Mouse (Mus musculus): ENCODE data around the gene BC052040. TPM values are rescaled to one million over a fixed set of nuclear protein-coding genes. Genes with fewer than 3 reads are reported as not detected.

The BC052040 gene
- polyA plus RNA-seq, 1 experiment from 2014 or later = 9.8 TPM

- Histone ChIP-seq H3K4me3 (no peak overlapping the region), H3K9me3 (replicated peaks) (no peaks in the 10 kb centered on the region), H3K27me3 (replicated peaks) (no peaks in the 10 kb centered on the region), H3K9ac (no peak overlapping the region), H3K36me3 (no peaks in the 10 kb centered on the region; the same call in 1 of the 2 replicates), H3K27ac (no peak overlapping the region), H3K4me2 (no peak overlapping the region), H3K4me1 (no peaks in the 10 kb centered on the region)
- 63% methylated on average over 5 of the region's 5 CpGs for WGBS (ENCODE audit: insufficient replicate concordance)
- ATAC-seq = no peak
Observed at GRCm38 (mm10) chr2:115780546-115781011, 199.1 kb downstream of the BC052040 start.

GRCm38 (mm10) chr2:115785687-115786086, 204.2 kb downstream of the BC052040 start:
- no peaks in the 10 kb centered on the region for H3K36me3 ChIP-seq
- no peaks in the 10 kb centered on the region for H3K9me3 ChIP-seq (replicated peaks)
- H3K9ac ChIP-seq = no peak overlapping the region
- H3K27ac ChIP-seq = no peak overlapping the region
- no peak overlapping the region for H3K4me3 ChIP-seq
- no peaks in the 10 kb centered on the region for H3K4me1 ChIP-seq
- no peak for ATAC-seq
- WGBS (ENCODE audit: insufficient replicate concordance) = 42% methylated on average over 6 of the region's 6 CpGs
- H3K27me3 ChIP-seq (replicated peaks) = no peaks in the 10 kb centered on the region
- H3K4me2 ChIP-seq = no peak overlapping the region

- no peak overlapping the region for H3K9ac ChIP-seq
- no peak for ATAC-seq
- 56% methylated on average over 6 of the region's 6 CpGs for WGBS (ENCODE audit: insufficient replicate concordance)
Observed at GRCm38 (mm10) chr2:115798839-115799238, 217.3 kb downstream of the BC052040 start.

GRCm38 (mm10) chr2:115808376-115808775, 226.9 kb downstream of the BC052040 start:
- Histone ChIP-seq H3K27ac (no peak overlapping the region), H3K4me3 (no peak overlapping the region), H3K9me3 (replicated peaks) (no peaks in the 10 kb centered on the region), H3K9ac (no peak overlapping the region), H3K36me3 (no peaks in the 10 kb centered on the region), H3K4me1 (no peaks in the 10 kb centered on the region), H3K4me2 (no peak overlapping the region), H3K27me3 (replicated peaks) (no peaks in the 10 kb centered on the region)
- WGBS (ENCODE audit: insufficient replicate concordance) = 47% methylated on average over 4 of the region's 4 CpGs
- ATAC-seq = no peak

More at GRCm38 (mm10) chr2:115798839-115799238, 217.3 kb downstream of the BC052040 start:
- H3K4me1 ChIP-seq = no peaks in the 10 kb centered on the region
- no peak overlapping the region for H3K27ac ChIP-seq
- no peak overlapping the region for H3K4me2 ChIP-seq
- H3K9me3 ChIP-seq (replicated peaks) = no peaks in the 10 kb centered on the region
- no peaks in the 10 kb centered on the region for H3K27me3 ChIP-seq (replicated peaks)
- H3K36me3 ChIP-seq = no peaks in the 10 kb centered on the region
- no peak overlapping the region for H3K4me3 ChIP-seq

- Histone ChIP-seq H3K4me2 (no peak overlapping the region), H3K9me3 (replicated peaks) (no peaks in the 10 kb centered on the region)
- 28% methylated on average over 11 of the region's 11 CpGs for WGBS (ENCODE audit: insufficient replicate concordance)
Observed at GRCm38 (mm10) chr2:115813316-115813715, 231.8 kb downstream of the BC052040 start.

GRCm38 (mm10) chr2:115813721-115814120, 232.2 kb downstream of the BC052040 start:
- no peaks in the 10 kb centered on the region for H3K9me3 ChIP-seq (replicated peaks)
- no peak overlapping the region for H3K4me2 ChIP-seq
- 56% methylated on average over 6 of the region's 6 CpGs for WGBS (ENCODE audit: insufficient replicate concordance)
- no peak overlapping the region for H3K4me3 ChIP-seq
- no peak for ATAC-seq
- H3K36me3 ChIP-seq = no peaks in the 10 kb centered on the region
- no peaks in the 10 kb centered on the region for H3K27me3 ChIP-seq (replicated peaks)
- no peak overlapping the region for H3K9ac ChIP-seq
- no peaks in the 10 kb centered on the region for H3K4me1 ChIP-seq
- no peak overlapping the region for H3K27ac ChIP-seq

More at GRCm38 (mm10) chr2:115813316-115813715, 231.8 kb downstream of the BC052040 start:
- H3K27me3 ChIP-seq (replicated peaks) = no peaks in the 10 kb centered on the region
- H3K27ac ChIP-seq = no peak overlapping the region
- no peak overlapping the region for H3K4me3 ChIP-seq
- H3K36me3 ChIP-seq = no peaks in the 10 kb centered on the region
- ATAC-seq = no peak
- H3K9ac ChIP-seq = no peak overlapping the region
- H3K4me1 ChIP-seq = no peaks in the 10 kb centered on the region

- ATAC-seq = no peak
- Histone ChIP-seq H3K27me3 (replicated peaks) (no peaks in the 10 kb centered on the region), H3K9ac (no peak overlapping the region), H3K27ac (no peak overlapping the region), H3K4me3 (no peak overlapping the region), H3K4me1 (no peaks in the 10 kb centered on the region), H3K9me3 (replicated peaks) (no peaks in the 10 kb centered on the region), H3K36me3 (no peaks in the 10 kb centered on the region), H3K4me2 (no peak overlapping the region)
- WGBS (ENCODE audit: insufficient replicate concordance) = 76% methylated on average over 6 of the region's 6 CpGs
Observed at GRCm38 (mm10) chr2:115817959-115818358, 236.4 kb downstream of the BC052040 start.

GRCm38 (mm10) chr2:115822361-115822760, 240.8 kb downstream of the BC052040 start:
- H3K27me3 ChIP-seq (replicated peaks) = no peaks in the 10 kb centered on the region
- H3K27ac ChIP-seq = no peak overlapping the region
- no peaks in the 10 kb centered on the region for H3K36me3 ChIP-seq
- no peaks in the 10 kb centered on the region for H3K9me3 ChIP-seq (replicated peaks)
- no peak overlapping the region for H3K4me2 ChIP-seq
- no peaks in the 10 kb centered on the region for H3K4me1 ChIP-seq
- no peak for ATAC-seq
- 76% methylated on average over 5 of the region's 5 CpGs for WGBS (ENCODE audit: insufficient replicate concordance)
- no peak overlapping the region for H3K9ac ChIP-seq
- no peak overlapping the region for H3K4me3 ChIP-seq

MicroRNAs within 50 kb of the gene (microRNA counts, 519-probe panel; counts per million panel counts)
- 582 counts per million, percentile 70 among the panel's probes with 10 or more counts for microRNA mmu-miR-1951

Small RNA genes within 50 kb of the gene (microRNA-seq; reads per million reads assigned to microRNA genes)
- gene Mir1951 = 1.1 reads per million

All from liver, embryonic 12.5 days (tissue).